Mouse (Mus musculus) mouse trophoblast stem cell (cell line): ENCODE results near the gene Hsf5.

ENCODE experiments used
- in situ Hi-C, 2 experiments: fragments of 300-500 bp; cut with MseI, MboI; formaldehyde crosslinking; loops; 2 replicates in 1 of 2; 3 replicates in 1 of 2; pipeline ENCODE4 v1.15.1; 2025

Hsf5 gene

DNA sequence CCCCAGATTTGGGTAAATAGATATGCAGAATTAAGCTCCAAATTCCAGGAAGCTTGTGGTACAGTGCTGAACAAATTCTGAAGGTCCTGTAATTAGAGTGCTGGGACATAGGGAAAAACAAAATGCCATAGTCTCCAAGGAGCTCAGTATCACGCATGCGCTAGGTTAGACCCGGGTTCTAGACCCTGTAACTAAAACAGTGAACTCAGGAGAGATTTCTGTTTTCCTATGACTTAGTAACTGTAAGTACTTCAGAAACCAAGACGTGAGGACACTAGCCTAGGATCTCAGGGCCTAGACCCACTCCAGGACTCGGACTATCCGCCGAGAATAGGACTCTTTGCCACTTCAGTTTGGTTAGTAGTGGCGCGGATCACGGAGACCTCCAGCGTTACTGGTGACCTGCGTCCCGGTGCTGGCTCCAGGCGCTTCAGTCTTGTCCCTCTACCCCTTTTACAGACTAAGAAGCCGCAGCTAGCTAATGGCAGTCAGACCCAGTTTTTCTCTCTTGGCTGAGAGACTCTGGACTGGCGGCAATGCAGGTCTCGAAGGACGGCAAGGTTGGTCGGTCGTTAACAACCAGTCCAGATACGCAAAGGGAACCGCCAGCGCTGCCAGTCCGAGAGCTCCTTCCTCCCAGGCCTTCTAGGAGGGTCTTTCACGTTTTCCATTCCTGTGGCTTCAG lies 26.0 kb upstream of the Hsf5 start:
- in situ Hi-C loops = no loop called here

DNA sequence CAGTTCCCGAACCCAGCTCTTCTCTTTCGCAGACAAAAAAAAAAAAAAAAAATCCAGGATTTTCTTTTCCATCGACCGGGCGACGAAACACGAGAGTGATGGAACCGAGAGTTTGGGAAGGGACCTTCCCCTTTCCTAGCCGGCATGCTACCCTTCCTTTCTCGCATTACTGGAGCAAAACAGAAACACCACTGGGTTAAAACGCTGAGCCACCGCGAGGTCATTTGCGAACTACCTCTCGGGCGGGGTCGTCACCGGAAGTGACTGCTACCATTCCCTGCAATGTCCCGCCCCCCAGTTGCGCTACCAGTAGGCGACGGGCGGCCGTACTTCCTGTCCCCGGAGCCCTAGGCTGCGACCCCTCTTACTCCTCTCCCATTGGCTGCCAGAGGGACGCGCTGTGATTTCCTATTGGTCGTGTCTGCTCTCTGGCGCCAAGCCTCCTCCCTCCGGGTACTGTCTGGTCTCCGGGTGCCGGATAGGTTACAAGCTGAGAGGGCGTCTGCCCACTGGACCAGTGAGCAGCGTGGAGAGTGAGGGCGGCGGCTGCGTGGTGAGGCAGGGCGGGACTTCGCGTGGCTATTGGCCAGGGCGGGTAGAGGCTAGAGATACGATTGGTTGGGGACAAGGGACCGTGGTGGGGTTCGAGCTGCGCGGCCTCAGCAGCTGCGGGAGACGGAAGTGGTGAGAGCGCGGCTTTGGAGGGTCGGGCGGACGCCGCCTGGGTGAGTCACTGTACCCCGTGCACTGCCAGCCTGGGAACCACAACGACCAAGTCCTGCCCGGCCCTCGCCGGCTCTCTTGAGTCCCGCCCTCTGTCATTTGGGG lies 25.2 kb upstream of the Hsf5 start, which contains the start of gene Mtmr4:
Mtmr4 (plus strand) TSS at position 637 of the 828 bp plus-strand sequence.
- in situ Hi-C loops = no loop called here

DNA sequence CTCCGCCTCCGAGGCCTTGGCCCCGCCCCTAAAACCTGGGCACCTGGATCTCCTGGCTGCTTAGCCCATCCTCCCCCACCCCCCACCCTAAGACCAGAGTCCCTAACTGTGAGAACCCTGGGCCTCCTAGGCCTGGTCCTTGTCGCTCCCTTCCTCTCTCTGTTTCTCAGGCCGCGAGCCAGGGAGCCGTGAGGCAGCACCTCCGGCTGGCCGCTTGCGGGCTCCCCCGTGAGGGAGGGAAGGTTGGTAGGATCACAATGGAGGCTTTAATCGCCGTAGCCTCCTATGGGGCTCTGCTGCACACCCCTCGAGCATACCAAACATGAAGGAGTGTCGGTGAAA lies 24.6 kb upstream of the Hsf5 start:
- in situ Hi-C loops = no loop called here

DNA sequence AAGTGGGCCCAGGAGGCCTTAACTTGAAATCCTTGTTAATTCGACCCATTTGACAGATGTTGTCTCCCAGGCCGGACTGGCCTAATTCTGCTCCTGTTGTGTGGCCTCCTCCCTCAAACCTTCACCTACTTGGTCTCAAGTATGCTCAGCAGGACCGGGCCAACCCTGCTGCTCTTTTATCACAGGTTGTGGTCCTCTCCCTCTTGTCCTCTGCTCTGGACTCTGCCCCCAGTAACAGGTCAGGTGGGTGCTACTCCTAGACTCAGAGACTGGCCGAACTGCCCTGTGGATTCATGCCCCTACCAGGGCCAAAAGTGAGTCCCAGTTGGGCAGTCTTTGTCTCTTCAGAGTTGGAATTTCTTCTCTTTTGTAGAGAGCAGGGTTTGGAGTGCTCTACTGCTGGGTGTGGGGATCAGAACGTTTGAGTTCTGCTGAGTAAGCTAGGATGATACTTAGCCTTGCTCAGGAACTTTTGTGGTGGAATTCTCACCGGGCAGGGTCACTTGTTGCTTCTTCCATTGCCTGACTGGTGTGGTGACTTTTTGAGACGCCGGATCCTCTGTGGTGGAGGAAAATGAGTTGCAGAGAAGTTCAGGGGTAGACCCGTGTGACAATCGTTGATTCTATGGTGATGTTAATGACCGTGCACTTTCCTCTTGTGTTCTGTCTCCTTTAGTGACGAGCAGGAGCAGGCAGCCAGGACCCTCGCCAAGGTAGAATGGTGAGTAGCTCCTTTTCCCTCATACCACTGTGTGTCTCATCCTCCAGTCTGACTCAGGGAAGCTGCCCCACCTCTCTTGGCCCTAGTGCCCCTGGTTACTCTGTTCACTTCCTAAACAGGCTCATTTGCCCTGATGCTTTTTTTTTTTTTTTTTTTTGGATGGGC lies 24.0 kb upstream of the Hsf5 start:
- in situ Hi-C loops = no loop called here

DNA sequence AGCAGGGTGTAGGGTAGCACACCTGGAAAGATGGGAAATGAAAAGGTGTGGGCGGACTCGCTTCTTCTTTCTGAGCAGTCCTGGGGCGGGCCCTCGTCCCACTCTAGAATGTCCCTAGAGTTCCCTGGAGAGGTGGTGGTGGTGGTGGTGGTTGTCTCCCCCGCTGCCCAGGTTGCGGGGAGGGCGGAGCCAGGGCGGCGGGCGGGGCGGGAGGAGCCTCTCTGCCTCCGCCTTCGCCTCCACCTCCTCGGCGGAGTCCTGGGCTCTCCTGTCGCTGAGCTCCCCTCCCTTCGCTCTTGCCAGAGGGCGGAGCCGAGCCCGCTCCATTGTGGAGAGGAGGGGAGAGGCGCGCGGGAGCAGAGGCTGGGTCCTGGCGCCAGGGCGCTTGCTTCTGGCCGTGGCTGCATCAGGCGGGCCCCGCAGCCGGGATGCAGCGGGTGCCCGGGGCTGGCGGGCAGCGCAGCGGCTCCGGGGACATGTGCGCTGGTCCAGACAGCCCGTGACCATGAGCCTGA lies 21.6 kb upstream of the Hsf5 start:
- in situ Hi-C loops = no loop called here

DNA sequence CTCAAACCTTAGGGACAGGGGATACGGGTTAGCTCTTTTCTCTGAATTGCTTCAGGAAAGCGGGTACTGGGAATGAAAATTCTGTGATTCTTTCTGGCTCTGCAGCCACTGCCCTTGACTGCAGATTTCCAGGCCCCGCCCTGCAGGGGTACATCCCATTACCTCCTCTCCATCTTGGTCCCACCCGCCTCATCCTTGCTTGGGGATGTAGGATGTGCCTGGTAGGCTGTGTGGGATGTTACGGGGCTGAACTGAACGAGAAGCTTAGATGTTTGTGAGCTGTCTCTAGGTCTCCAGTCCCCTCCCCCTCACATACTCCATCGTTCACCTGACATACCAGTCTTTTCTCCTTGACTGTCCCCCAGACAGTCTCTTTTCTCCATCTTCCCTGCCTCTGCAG lies 21.0 kb upstream of the Hsf5 start:
- in situ Hi-C loops = no loop called here

DNA sequence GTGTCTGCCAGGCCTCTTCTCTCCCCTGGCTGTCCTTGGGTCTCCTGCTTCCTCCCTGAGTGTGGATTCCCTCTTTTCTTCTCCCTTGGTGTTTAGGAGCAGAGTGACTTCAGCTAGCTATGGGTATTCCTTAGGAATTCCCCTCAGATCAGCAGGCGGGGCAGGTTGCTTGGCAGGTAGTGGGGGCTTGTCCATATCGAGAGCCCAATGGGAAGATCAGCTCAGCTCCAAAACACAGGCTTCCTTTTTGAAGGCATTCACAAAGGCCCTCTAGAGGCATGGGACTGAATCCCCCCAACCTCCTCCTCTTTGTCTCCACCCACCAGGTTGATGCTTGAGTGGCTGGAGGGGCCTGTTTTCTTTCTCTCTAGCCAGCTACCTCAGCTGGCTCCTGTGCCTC lies 20.5 kb upstream of the Hsf5 start:
- in situ Hi-C loops = no loop called here

DNA sequence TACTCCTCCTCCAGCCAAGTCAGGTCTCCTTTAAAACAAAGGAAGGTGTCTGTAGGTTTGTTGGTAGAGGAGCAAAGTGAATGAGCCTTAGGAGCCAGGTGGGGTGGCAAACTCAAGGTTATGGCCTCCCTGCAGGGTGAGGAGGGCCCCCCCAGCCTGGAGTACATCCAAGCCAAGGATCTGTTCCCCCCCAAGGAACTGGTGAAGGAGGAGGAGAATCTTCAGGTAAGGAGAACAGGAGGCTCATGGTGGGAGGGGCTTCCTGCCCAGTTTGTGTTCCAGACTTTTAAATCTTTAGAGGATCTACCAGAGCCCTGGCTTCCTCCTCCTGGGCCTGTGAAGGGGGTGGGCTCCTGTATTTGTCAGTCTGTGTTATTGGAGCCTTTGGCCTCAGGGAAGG lies 19.9 kb upstream of the Hsf5 start:
- in situ Hi-C loops = no loop called here

DNA sequence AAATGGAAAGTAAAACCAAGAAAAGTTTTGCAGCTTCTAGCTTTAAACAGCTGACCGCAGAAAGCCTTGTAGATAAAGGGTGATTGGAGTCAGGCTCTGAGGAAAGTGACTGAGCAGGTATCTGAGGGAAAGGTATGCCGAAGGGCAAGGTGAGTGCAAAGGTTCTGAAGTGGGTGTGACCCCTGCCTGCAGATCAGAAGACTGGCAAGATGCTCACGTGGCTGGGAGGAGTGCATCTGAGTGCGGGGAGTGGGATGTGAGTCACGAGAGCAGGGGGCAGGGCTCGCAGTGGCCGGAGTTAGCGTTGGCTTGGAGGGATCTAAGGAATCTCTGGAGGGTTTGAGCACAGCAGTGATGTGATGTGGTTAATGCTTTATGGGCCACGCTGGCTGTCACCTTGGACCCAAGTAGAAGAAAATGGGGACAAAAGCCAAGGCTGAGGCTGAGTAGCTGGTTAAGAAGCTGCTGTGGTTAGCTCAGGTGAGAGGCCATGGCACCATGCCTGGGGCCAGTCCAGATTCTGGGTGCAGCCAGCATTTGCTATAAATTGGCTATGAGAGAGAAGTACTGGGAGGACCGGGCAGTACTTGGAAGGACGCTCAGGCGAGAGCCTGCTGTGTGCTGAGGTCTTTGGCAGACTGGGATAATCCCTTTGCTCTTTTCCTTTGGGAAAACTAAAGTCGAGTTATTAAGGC lies 17.4 kb upstream of the Hsf5 start:
- in situ Hi-C loops = no loop called here

DNA sequence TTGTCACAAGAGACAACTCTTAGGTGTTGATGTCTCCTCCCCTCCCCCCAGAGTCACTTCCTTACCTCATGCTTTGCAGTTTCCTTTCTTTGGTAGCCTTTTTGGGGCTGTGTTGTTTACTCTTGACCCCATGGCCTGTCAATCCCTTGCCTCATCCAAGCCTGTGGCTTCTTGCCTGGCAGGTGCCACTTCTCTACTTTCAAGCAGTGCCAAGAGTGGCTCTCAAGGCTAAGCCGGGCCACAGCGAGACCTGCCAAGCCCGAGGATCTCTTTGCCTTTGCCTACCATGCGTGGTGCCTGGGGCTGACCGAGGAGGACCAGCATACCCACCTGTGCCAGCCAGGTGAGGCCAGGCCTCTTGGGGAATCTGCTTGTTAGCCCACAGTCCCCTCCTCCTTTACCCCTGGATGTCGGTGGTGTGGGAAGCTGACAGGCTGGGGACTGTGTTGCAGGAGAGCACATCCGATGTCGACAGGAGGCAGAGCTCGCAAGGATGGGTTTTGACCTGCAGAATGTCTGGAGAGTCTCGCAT lies 16.6 kb upstream of the Hsf5 start:
- in situ Hi-C loops = no loop called here

DNA sequence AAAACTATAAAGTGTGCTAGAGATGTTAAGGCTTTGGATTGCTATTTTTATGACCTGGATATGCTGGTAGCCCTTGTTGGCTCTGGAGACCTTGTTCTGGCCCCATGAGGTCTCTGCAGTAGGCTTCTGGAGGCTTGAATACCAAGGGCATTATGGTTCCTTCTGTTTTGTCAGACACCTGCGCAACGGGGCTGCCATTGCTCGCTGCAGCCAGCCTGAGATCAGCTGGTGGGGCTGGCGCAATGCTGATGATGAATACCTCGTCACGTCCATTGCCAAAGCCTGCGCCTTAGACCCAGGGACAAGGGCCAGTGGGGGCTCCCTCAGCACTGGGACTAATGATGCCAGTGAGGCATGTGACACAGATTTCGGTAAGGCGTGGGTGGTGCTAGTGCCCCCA lies 14.7 kb upstream of the Hsf5 start:
- in situ Hi-C loops = no loop called here

DNA sequence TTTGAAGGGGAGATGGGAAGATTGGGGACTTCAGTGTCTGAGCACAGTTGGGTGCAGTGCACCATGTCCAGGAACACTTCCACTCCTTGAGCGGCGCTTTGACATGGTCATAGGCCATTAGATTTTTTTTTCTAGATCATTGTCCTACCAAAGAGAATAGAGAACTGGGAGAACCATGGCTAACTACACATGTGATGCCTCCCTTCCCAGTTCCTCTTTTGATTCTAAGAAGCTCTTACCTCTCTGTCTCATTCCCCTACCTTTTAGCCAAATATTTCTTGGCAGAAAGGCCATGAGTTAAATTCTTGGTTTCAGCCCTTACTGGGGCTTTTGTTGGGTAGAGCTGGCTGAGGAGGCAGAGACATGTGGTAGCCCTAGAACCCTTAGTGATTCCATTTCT lies 13.4 kb upstream of the Hsf5 start:
- in situ Hi-C loops = no loop called here

DNA sequence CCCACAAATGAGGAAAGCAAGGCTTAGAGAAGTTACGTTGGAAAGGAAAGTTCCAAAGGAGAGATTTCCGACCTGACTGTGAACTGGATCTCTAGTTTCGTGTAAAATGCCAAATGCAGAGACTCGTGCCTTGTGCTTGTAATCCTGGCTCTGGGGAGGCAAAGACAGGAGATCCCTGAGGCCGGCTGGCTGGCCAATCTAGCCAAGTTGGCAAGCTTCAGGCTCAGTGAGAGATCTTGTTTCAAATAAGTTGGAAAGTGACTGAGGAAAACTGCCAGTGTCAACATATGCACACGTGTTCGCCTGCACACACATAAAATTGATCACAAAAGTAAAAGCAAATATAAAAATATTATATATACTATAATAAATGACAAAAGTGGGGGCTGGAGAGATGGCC lies 7.7 kb upstream of the Hsf5 start:
- in situ Hi-C loops = no loop called here

DNA sequence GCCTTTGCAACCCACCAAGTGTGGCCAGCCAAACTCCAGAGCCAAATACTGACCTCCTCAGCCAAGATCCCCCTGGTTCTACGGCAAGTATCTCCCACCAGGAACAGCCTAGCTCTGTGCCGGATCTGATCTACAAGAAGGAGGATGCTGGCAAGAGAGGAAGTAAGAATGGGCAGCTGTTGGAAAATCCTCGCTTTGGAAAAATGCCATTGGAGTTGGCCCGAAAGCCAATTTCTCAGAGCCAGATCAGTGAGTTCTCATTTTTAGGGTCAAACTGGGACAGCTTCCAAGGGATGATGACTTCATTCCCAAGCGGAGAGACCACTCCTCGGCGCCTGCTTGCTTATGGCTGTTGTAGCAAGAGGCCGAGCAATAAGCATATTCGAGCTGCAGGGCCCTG lies 5.4 kb upstream of the Hsf5 start:
- in situ Hi-C loops = no loop called here

DNA sequence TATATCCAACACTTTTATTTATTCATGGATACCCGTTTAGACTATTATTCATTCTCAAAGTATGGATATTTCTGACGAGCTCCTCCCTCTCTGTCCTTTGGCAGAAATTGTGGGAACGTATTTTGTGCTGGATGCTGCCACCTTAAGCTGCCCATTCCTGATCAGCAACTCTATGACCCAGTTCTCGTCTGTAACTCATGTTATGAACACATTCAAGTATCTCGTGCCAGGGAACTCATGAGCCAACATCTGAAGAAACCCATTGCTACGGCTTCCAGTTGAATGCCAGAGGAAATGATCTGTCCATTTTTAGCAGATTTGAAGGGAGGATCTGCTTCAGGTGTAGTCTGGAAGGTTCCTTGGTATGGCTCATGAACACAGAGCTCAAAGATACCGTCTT lies 3.0 kb upstream of the Hsf5 start:
- in situ Hi-C loops = no loop called here

DNA sequence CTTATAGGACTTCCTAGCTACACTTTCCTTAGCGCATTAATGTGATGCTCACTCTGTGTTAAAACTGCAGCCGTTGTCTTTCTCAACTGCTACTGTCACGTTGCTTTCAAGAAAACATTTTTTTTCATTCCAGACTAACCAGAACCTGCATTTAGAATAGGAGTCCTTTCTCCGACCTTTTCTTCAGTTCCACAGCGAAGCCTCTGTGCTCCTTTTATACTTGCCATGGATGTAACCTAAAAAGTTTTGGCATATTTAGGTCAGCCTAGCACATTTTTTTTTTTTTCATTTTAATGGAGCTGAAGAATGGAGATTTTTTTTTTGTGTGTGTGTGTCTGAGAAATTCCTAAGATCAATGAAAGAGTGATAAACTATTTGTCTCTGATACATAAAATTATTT lies 1.4 kb upstream of the Hsf5 start:
- in situ Hi-C loops = no loop called here

DNA sequence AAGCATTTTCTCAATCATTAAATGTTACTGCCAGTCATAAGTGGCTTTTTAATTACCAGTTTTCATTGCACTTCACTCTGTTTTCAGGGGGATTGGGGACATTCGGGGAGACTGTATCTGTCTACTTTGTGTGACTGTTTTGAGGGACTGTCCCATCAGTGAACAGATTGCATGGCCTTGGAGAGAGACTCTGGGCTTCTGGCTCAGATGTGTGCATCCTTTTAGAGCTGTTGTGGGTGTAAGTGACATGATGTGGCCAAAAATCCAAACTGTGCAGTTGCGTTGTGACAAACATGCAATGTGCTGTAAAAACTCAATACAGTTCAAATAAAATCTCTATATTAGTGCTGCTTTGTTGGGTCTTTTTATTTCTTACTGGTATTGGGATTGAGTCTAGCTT lies 1.0 kb upstream of the Hsf5 start:
- in situ Hi-C loops = no loop called here

DNA sequence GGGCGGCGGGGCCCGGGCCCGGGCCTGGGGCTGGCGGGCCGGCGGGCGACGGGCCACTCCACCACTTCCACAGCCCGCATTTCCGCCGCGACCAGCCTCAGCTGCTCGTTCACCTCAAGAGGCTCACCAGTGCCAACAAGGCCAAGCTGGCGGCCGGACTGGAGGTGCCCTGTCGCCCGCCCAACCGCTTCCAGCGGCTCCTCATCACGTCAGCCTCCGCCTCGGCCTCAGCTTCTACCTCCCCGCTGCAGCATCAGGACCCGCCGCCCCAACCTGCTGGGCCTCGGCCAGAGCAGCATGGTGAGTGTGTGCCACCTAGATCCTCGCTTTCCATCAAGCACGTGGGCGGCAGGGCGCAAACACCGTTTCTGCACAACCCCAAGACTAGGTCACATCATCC lies 642 bp downstream of the Hsf5 start:
- in situ Hi-C loops = no loop called here

DNA sequence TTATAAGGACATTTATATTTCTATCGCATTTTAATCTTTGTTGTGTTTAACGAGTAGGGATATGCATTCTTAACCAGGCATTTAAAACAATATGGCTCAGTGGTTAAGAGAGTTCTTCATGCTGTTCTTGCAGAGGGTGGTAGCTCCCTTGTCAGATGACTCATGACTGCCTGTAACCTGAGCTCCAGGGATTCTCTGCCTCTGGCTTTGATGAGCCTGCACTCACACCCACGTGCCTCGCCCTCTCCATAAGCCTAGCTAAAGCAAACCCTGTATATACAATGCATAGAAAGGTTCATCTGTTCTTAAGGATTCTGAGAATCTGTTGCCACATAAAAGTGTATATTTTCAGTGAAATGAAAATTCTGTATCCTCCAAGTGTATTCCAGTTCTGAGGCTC lies 6.2 kb downstream of the Hsf5 start:
- in situ Hi-C loops = no loop called here

DNA sequence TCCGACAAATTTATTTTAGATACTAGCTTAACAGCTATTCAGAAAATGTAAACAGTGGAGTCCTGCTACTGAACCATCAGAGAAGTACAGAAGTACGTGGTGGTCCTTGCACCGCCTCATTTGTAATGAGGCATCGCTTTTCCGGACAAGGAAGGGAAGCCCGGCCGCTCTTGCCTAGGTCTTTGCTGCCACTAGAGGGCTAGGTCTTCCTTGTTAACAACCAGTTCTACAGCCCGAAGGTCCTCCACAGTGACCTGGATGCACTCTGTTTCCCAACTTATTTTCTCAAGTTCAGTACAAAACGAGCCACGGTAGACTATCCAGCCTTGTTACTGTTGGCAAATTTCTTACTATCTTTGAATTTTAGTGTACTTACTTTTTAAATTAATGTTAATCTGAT lies 12.9 kb downstream of the Hsf5 start:
- in situ Hi-C loops = no loop called here

DNA sequence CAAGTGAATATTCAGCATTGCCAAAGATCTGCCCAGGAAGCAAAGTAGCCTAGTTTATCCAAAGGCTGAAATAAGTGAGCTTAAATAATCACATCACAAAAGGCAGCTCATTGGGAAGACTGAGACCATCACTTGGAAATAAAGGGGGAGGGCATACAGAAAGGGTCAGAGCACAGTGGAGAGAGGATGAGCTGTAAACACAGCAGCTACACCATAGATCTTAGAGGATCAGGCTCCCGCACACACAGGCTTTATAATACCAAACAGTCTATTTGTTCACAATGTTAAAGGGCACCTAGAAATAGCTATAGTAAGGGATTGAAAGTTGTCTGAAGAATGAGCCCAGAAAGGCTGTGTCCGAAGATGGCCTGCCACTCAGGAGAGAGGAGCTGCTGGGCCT lies 21.8 kb downstream of the Hsf5 start:
- in situ Hi-C loops = no loop called here
